Mouse (Mus musculus) limb, embryonic 10.5 days (tissue): ENCODE measurements around the gene Gm49352. TPM values are rescaled to one million over a fixed set of nuclear protein-coding genes. Genes with fewer than 3 reads are reported as not detected.
"Not testable (repeated sequence)": the region's sequence is repeated elsewhere in the genome, so short reads cannot be mapped to it uniquely, and the experiment has no call there.

Experiments used
- DNase-seq: peaks from one replicate; pipeline ENCODE4 v3.0.0-alpha.2; 2017; ENCODE audit warnings: low spot score
- H3K27ac ChIP-seq: fragments of 300-500 bp; sonication (generic); 2 replicates; pipeline ENCODE4 v1.5.1; 2016; ENCODE audit warnings: mild to moderate bottlenecking
- H3K27me3 ChIP-seq: fragments of 300-500 bp; sonication (generic); 2 replicates; pipeline ENCODE4 v1.6.1; 2016; ENCODE audit warnings: low read depth, mild to moderate bottlenecking; ENCODE audit not compliant: poor library complexity, severe bottlenecking
- H3K36me3 ChIP-seq: fragments of 300-500 bp; sonication (generic); 2 replicates; pipeline ENCODE4 v1.6.1; 2016; ENCODE audit warnings: mild to moderate bottlenecking, moderate library complexity
- H3K4me1 ChIP-seq: fragments of 300-500 bp; sonication (generic); 2 replicates; pipeline ENCODE4 v1.6.1; 2016
- H3K4me3 ChIP-seq: fragments of 300-500 bp; sonication (generic); 2 replicates; pipeline ENCODE4 v1.5.1; 2016; ENCODE audit warnings: mild to moderate bottlenecking, moderate library complexity
- H3K9me3 ChIP-seq: fragments of 300-500 bp; sonication (generic); replicated peaks from 2 replicates; pipeline ENCODE4 v1.6.1; 2016; ENCODE audit warnings: mild to moderate bottlenecking
- WGBS: fragments of 180-500 bp; shearing (Covaris S2); methylation state at CpG from one replicate; pipeline ENCODE4 v1.1.7; 2016; 5-methylcytosine and 5-hydroxymethylcytosine counted together
- polyA plus RNA-seq: library from polyadenylated mRNA; unstranded; fragments of >200 nt; fragmentation: Nextera tagmentation; extraction: Ambion mirVana; gene quantifications from 2 replicates; pipeline ENCODE4 v1.2.1, GENCODE M21; 2016

Gene Gm49352
- polyA plus RNA-seq: not detected in 2 replicates

- H3K4me1 ChIP-seq, H3K9me3 ChIP-seq, H3K27me3 ChIP-seq, H3K27ac ChIP-seq, H3K4me3 ChIP-seq, H3K36me3 ChIP-seq, DNase-seq: not testable (repeated sequence)
- WGBS: 47% methylated on average over 1 of the region's 1 CpGs
Measured at GRCm38 (mm10) chr13:61568074-61568473, at the start of gene Gm49352. Gene Gm49352 (minus strand): TSS chr13:61568174.

DNA sequence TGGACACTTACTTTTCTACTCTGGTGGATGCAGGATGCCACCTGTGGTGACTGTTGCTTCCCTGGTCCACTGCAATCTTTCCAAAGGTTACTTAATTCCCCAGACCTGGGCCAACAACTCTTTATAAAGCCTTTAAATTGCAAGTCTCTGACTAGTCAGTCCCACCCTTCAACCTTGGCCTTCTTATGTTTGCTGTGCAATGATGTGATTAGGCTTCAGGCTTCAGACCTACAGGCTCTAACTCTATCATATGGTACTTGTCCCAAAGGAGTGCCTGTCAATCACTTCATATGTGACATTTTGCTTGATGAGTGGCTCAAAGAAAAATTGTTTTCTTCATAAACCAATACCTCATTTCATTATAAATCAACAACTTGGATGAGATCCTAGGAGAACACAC is 2.1 kb upstream of the Gm49352 start, which contains the start of gene Cts3:
Gene Cts3 (minus strand): TSS at position 101 of the 400 bp plus-strand sequence.
- H3K9me3 ChIP-seq: peaks cover 2% of the 10 kb centered on the region; the same call in 1 of the 2 replicates
- no peak within 1 kb of the TSS for H3K4me3 ChIP-seq
- no peaks in the 10 kb centered on the region for H3K36me3 ChIP-seq
- DNase-seq: no peak
- no peaks in the 10 kb centered on the region for H3K27me3 ChIP-seq
- no peak within 1 kb of the TSS for H3K27ac ChIP-seq
- H3K4me1 ChIP-seq: no peaks in the 10 kb centered on the region

DNA sequence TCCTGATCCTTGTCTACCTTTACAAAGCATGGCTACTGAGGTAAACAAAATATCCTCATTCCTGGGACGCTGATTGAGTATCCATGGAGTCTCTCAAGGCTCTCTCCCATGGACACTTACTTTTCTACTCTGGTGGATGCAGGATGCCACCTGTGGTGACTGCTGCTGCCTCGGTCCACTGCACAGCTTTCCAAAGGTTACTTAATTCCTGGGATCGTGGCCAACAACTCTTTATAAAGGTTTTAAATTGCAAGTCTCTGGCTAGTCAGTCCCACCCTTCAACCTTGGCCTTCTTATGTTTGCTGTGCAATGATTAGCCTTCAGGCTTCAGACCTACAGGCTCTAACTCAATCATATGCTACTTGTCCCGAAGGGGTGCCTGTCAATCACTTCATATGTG is 26.3 kb downstream of the Gm49352 start, which contains the start of gene Ctsm:
Gene Ctsm (minus strand): TSS at position 209 of the 400 bp plus-strand sequence.
- no peak within 1 kb of the TSS for H3K27ac ChIP-seq
- no peak for DNase-seq
- WGBS: 80% methylated on average over 4 of the region's 4 CpGs

More for the DNA sequence above, 26.3 kb downstream of the Gm49352 start, which contains the start of gene Ctsm:
- Histone ChIP-seq H3K27me3 (no peaks in the 10 kb centered on the region), H3K36me3 (no peaks in the 10 kb centered on the region), H3K9me3 (no peaks in the 10 kb centered on the region), H3K4me3 (no peak within 1 kb of the TSS), H3K4me1 (no peaks in the 10 kb centered on the region)

Other genes starting within 250 kb of the Gm49352 start
- gene Cts7, start 210.0 kb downstream of the Gm49352 start, polyA plus RNA-seq: not detected in 2 replicates
- not detected in 2 replicates for gene Ctsm, start 26.3 kb downstream of the Gm49352 start, polyA plus RNA-seq
- not detected in 2 replicates for gene Cts3, start 2.0 kb upstream of the Gm49352 start, polyA plus RNA-seq